Mouse (Mus musculus) testis, adult 2 months (tissue): ENCODE data around the gene Kank4.

Source experiments
- CTCF ChIP-seq: fragments of 200-500 bp; IDR thresholded peaks from 2 replicates; pipeline ENCODE4 v1.5.1; 2012; ENCODE audit warnings: low read depth, mild to moderate bottlenecking, inconsistent platforms, low read length, moderate library complexity; ENCODE audit not compliant: control insufficient read depth, insufficient read depth, insufficient replicate concordance
- POLR2A ChIP-seq: fragments of 200-500 bp; IDR thresholded peaks from 2 replicates; pipeline ENCODE4 v1.6.1; 2012; ENCODE audit warnings: low read depth, mild to moderate bottlenecking, inconsistent platforms, low read length, moderate library complexity; ENCODE audit not compliant: control insufficient read depth

DNA sequence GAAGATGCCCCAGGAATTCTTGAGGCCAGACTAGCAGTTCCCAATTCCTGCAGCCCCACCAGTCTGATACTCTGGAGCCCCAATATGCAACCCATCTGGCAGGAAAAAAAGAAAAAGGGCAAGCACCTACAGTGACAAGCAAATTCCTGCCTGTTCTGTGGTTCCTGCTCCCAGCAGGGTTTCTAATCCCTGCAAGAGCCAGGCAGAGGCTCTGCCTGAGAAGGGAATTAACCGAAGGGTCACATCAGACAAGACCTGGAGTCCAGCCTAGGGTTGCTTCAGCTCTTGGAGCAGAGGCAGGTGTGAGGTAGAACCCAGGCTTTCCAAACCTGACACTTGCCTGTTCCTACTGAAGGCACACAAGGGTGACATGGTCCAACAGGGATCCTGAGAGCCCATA lies 26.6 kb downstream of the Kank4 start:
- TF ChIP-seq CTCF: no peak
- TF ChIP-seq POLR2A: no peak
